In genomic region chr2:78453411-78453810, GRCm38 (mm10) we compare ENCODE assay signal across 22 mouse cellular contexts.
"Had no signal": no experiment of that assay in that cellular context is flagged by ENCODE, and none has a peak within 500 bp of the region (broad histone marks: within the 10 kb centered on the region; RNA-seq: fewer than 3 reads in every experiment).

No protein-coding gene starts in this region.

- DNase-seq: heart, postnatal 10 days; heart, postnatal 14 days; heart, postnatal 36 days; heart, postnatal 4 days; kidney, adult 11 months; kidney, adult 18-20 months; kidney, adult 2 months; kidney, adult 8-10 months; kidney, adult 9 months; kidney, postnatal 10 days; kidney, postnatal 14 days; kidney, postnatal 25 days; kidney, postnatal 36 days; kidney, postnatal 4 days; layer of hippocampus, adult 9-11 months; layer of hippocampus, postnatal 36 days had no signal

- ATAC-seq: hindbrain, embryonic 16.5 days; hindbrain, postnatal 0 days; inflammation-experienced regulatory T-cells, adult 6 months; intestine, embryonic 15.5 days; intestine, embryonic 16.5 days; intestine, postnatal 0 days had no signal
